Mouse (Mus musculus) adrenal gland, adult 2 months (tissue): ENCODE measurements around the gene Fam98a. TPM values are rescaled to one million over a fixed set of nuclear protein-coding genes. Genes with fewer than 3 reads are reported as not detected.

ENCODE experiments used
- DNase-seq: peaks from one replicate; pipeline ENCODE4 v3.0.0; 2021
- polyA plus RNA-seq: library from polyadenylated mRNA; depleted of rRNA; stranded (reverse); fragments of >200 nt; gene quantifications from 2 replicates; pipeline ENCODE4 v1.2.3, GENCODE M21; 2012; rRNA removed
- total RNA-seq, 2 experiments: library from RNA; stranded (reverse); gene quantifications; 2 replicates each; pipeline ENCODE4 v1.2.3; 2021

The Fam98a gene
- total and polyA plus RNA-seq, 3 experiments = 3.3 to 33.3 (median 30.8) TPM

- DNase-seq = peak; percentile 41
Measured at GRCm38 (mm10) chr17:75522347-75523065, 29.2 kb downstream of the Fam98a start.

DNA sequence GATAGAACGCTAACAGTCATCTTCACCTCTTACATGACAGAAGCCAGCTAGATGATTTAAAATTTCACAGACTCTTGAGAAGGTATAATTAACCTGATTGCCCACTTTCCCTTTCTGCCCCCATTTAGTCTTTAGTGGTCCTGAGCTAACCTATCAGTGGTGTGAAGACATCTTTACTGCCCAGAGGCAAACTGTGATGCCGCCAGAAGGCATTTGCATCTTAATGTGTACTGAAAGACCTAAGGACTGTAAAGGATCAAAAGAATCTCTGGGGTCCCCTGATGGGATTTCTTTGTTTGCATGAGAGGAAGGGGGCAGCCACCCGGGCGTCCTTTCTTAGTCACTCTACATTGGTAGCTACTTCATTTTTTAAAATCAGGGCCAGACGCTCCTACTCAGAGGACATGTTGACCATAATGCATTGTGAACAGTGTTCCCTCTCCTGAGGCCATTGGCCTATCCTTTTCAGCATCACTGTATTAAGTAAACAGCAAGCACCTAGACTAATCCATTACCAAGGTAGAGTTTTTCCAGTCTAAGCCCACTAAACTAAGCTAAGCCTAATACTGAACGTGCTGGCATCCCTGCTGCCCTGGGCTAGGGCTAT is 30.4 kb downstream of the Fam98a start:
- DNase-seq = no peak

DNA sequence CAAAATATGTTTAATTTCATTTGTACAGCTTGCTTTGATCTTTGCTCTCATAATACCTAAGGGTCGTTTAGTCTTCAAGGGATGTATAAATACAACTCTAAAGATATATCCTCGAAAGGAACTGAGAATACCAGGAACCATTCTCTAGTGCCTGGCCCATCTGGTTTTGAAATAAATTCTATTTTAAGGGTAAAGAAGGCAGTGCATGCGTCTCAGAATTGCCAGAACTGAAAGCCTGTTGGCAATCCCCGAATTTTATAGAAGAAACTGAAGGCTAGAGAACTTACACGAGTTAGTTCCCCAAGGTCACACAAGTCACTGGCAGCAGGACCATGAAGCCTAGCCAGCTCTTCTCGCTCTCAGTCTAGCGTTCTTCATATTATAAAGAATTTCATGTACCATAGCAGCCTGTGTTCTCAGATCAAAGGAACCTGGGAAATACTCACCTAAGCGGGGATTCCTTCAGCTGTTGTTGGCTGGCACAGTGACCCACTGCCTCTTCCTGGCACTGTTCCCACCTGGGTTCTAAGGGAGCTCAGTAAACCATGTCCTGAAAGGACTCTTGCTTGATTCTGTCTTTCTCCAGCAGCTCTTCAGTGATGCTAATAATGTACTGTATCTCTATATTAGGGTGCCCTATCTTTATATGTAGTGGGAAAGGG is 32.4 kb downstream of the Fam98a start:
- DNase-seq = no peak

GRCm38 (mm10) chr17:75518181-75518901 is 33.4 kb downstream of the Fam98a start:
- no peak for DNase-seq

GRCm38 (mm10) chr17:75516591-75516990 is 35.2 kb downstream of the Fam98a start:
- peak; percentile 51 for DNase-seq

GRCm38 (mm10) chr17:75509257-75509656 is 42.5 kb downstream of the Fam98a start:
- DNase-seq = no peak

DNA sequence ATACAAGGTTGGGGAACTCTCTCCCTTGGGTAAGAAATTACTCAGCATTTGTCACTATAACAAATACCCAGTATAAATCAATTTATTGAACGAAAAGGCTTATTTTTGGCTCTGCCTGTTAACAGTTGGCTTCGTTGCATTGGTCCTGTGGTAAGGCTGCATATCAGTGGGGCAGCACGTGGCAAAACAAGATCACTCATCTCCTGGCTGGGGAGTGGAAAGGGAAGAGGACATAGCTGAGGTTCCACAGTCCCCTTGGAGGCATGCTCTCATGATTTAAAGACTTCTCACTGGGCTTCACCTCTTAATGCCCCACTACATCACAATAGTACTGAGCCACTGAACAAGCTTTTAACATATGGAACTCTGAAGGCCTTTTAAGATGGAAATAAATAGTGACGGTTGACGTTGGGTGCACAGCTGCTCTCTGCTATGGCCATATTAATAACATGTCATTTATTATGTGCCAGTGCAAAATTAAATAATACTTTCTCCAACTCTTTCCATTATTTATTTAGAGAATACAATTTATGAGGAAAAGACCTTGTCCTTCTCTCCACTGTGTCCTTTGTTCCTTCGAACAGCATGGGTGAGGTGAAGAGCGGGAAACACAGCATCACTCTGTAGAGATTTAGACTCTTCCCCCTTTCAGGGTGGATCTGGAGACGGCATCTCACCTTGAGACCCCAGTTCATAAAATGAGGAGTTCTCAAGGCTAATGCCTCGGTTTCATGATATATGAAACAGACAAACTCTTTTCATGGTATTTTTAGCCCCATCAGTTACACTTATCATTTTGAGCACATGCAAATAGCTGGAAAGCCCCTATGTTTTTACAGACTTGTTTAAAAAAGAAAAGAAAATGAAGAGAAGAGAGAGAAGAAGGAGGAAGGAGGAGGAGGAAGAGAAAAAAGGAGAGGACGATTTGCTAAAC is 44.8 kb downstream of the Fam98a start:
- DNase-seq = no peak

DNA sequence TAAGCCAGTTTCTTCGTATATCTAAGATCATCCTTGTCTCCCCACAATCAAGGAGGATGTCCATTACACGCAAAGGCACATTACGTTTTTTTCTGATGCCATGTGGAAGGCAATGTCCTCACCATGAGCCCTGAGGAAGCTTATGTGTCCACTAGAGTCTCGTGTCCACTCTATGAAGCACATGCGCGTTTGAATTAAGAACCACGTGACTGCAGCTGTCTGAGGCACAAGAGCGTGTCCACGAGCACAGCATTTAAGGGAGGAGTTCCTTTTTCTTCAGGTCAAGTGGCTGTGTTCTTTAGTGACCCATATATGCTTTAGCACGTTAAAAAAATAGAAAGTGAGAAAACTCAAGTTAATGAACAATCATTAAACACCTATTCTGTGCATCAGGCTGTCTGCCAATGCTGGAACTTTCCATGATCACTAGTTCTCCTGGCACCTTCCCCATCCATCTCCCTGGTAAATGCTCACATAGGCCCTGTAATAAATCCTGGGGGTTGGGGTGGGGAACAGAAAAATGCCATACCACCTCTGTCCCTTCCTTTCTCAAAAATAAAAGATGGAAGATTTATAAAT is 45.6 kb downstream of the Fam98a start:
- no peak for DNase-seq

GRCm38 (mm10) chr17:75505053-75505452 is 46.7 kb downstream of the Fam98a start:
- DNase-seq = no peak

DNA sequence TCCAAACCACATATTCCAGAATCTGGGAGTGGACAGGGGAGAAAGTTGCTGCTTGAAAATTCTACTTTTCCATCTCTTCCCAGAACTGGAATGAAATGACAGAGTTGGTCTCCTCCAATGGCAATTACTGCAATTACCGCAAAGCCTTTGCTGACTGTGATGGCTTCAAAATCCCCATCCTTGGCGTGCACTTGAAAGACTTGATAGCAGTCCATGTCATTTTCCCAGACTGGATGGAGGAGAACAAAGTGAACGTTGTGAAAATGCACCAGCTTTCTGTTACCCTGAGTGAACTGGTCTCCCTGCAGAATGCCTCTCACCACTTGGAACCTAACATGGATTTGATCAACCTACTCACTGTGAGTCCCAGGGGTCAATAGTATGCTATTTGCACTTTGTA is 48.7 kb downstream of the Fam98a start:
- DNase-seq = no peak

DNA sequence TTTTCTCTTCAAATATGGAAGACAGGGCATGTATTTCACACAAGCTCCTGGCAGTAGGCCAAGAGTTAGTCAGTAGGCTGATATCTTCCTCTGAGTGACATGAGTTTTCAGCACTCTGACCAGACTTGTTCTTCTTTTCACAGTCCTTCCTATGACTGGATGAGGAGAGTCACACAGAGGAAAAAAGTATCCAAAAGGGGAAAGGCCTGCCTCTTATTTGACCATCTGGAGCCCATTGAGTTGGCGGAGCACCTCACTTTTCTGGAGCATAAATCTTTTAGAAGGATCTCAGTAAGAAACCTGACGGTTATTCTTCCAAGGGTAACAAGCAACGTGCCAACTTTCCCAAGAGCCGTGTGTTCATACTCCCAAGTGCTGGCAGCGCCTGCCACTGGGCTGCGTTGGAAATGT is 53.5 kb downstream of the Fam98a start:
- no peak for DNase-seq

DNA sequence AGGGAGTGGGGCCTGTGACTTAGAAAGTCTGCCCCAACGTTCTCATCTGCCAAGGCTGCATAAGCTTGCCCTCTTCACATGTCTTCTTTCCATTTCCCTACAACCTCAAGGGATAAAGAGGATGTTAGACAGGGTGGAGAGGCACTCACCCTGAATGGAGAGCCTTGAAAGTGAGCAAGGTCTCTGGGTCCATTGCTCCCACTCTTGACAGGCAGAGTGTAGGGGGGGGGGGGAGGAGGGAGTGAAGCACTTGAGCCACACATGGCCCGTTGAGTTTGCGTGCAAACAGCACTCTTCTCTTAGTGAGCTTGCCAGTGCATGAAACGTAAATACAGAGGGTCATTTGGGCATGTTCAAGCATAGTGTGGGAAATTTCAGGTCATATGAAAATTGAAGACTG is 56.5 kb downstream of the Fam98a start:
- no peak for DNase-seq

Other genes with a start within 250 kb of the Fam98a start
- 10 to 100 TPM; 12.5 to 19.9 TPM for gene Rasgrp3, start 116.0 kb downstream of the Fam98a start, total RNA-seq
- 1.5 and 1.8 TPM in 2 replicates for gene Rasgrp3, start 116.0 kb downstream of the Fam98a start, polyA plus RNA-seq